Mouse (Mus musculus) c-Kit-positive CD71-positive TER-119-negative erythroid progenitor cells, embryonic 14.5 days (primary cell): ENCODE data around the gene Polr3e.
"Not testable (repeated sequence)": the region's sequence is repeated elsewhere in the genome, so short reads cannot be mapped to it uniquely, and the experiment has no call there.

ENCODE experiments used
- DNase-seq: peaks from one replicate; pipeline ENCODE4 v3.0.0-alpha.2; 2013; ENCODE audit warnings: low read depth

The Polr3e gene

GRCm38 (mm10) chr7:120911268-120911667 lies 6.3 kb upstream of the Polr3e start:
- DNase-seq: not testable (repeated sequence)

- DNase-seq: peak; percentile 31
These were observed 4.2 kb upstream of the Polr3e start for GRCm38 (mm10) chr7:120913332-120913731.

GRCm38 (mm10) chr7:120916262-120916875 lies 1.2 kb upstream of the Polr3e start:
- peak; percentile 36 for DNase-seq

- no peak for DNase-seq
These were observed 309 bp upstream of the Polr3e start for GRCm38 (mm10) chr7:120917279-120917591.

GRCm38 (mm10) chr7:120918526-120918962 lies 1.0 kb downstream of the Polr3e start:
- peak; percentile 94 for DNase-seq

- DNase-seq: no peak
These were observed 15.6 kb downstream of the Polr3e start for GRCm38 (mm10) chr7:120933110-120933509.

GRCm38 (mm10) chr7:120933680-120934195 lies 16.2 kb downstream of the Polr3e start:
- peak; percentile 40 for DNase-seq

- peak; percentile 74 for DNase-seq
These were observed 17.2 kb downstream of the Polr3e start for GRCm38 (mm10) chr7:120934716-120935115.

GRCm38 (mm10) chr7:120936522-120936921 lies 19.0 kb downstream of the Polr3e start:
- no peak for DNase-seq

- DNase-seq: no peak
These were observed 20.7 kb downstream of the Polr3e start for GRCm38 (mm10) chr7:120938206-120938605.

- no peak for DNase-seq
These were observed 22.8 kb downstream of the Polr3e start for GRCm38 (mm10) chr7:120940343-120940742.

- no peak for DNase-seq
These were observed 23.7 kb downstream of the Polr3e start for GRCm38 (mm10) chr7:120941214-120941613.

- no peak for DNase-seq
These were observed 25.0 kb downstream of the Polr3e start for GRCm38 (mm10) chr7:120942506-120942905.

GRCm38 (mm10) chr7:120943936-120944509 lies 26.5 kb downstream of the Polr3e start:
- no peak for DNase-seq

- DNase-seq: not testable (repeated sequence)
These were observed 36.0 kb downstream of the Polr3e start for GRCm38 (mm10) chr7:120953591-120953990.

- no peak for DNase-seq
These were observed 42.6 kb downstream of the Polr3e start for GRCm38 (mm10) chr7:120960116-120960515.

GRCm38 (mm10) chr7:120960601-120961000 lies 43.1 kb downstream of the Polr3e start:
- DNase-seq: no peak

- DNase-seq: no peak
These were observed 44.3 kb downstream of the Polr3e start for GRCm38 (mm10) chr7:120961893-120962292.

- no peak for DNase-seq
These were observed 45.6 kb downstream of the Polr3e start for GRCm38 (mm10) chr7:120963126-120963525.

- no peak for DNase-seq
These were observed 51.7 kb downstream of the Polr3e start for GRCm38 (mm10) chr7:120969221-120969620.

- no peak for DNase-seq
These were observed 52.6 kb downstream of the Polr3e start for GRCm38 (mm10) chr7:120970112-120970511.

GRCm38 (mm10) chr7:120972471-120972870 lies 54.9 kb downstream of the Polr3e start:
- not testable (repeated sequence) for DNase-seq

- no peak for DNase-seq
These were observed 56.5 kb downstream of the Polr3e start for GRCm38 (mm10) chr7:120974001-120974400.

GRCm38 (mm10) chr7:120977063-120977462 lies 59.5 kb downstream of the Polr3e start:
- no peak for DNase-seq
